Mouse (Mus musculus) v-Abl transformed pro-B cells (cell line): ENCODE data around the gene Capn11.
"Not testable (repeated sequence)": the region's sequence is repeated elsewhere in the genome, so short reads cannot be mapped to it uniquely, and the experiment has no call there.

Source experiments
- in situ Hi-C, 2 experiments: fragments of 400-800 bp; cut with MboI; formaldehyde crosslinking; loops; one replicate each; pipeline ENCODE4 v1.15.1; 2025; ENCODE audit not compliant: unreplicated experiment in 2 of 2

Gene Capn11

GRCm38 (mm10) chr17:45629861-45630694 is 29.0 kb downstream of the Capn11 start:
- in situ Hi-C loops = loop anchor here (5.0 kb wide), 2 partner anchors 38 to 43 kb away; no protein-coding TSS in a partner anchor

- in situ Hi-C loops = loop anchor here (5.0 kb wide), 2 partner anchors 37 to 42 kb away; no protein-coding TSS in a partner anchor
Measured at GRCm38 (mm10) chr17:45628885-45629855, 30.0 kb downstream of the Capn11 start.

GRCm38 (mm10) chr17:45628160-45628559 is 31.0 kb downstream of the Capn11 start:
- in situ Hi-C loops = loop anchor here (5.0 kb wide), 2 partner anchors 36 to 41 kb away; no protein-coding TSS in a partner anchor

GRCm38 (mm10) chr17:45626577-45627134 is 32.5 kb downstream of the Capn11 start:
- in situ Hi-C loops = loop anchor here (5.0 kb wide), 2 partner anchors 34 to 39 kb away; no protein-coding TSS in a partner anchor

GRCm38 (mm10) chr17:45623425-45623824 is 35.7 kb downstream of the Capn11 start:
- in situ Hi-C loops = not testable (repeated sequence)

GRCm38 (mm10) chr17:45619386-45620256 is 39.5 kb downstream of the Capn11 start:
- in situ Hi-C loops = no loop called here

GRCm38 (mm10) chr17:45618941-45619385 is 40.2 kb downstream of the Capn11 start:
- in situ Hi-C loops = no loop called here

- in situ Hi-C loops = no loop called here
Measured at GRCm38 (mm10) chr17:45617655-45618054, 41.5 kb downstream of the Capn11 start.

- in situ Hi-C loops = no loop called here
Measured at GRCm38 (mm10) chr17:45616679-45617078, 42.4 kb downstream of the Capn11 start.

- in situ Hi-C loops = no loop called here
Measured at GRCm38 (mm10) chr17:45616046-45616650, 43.0 kb downstream of the Capn11 start.

- in situ Hi-C loops = no loop called here
Measured at GRCm38 (mm10) chr17:45612921-45613320, 46.2 kb downstream of the Capn11 start.

- in situ Hi-C loops = no loop called here
Measured at GRCm38 (mm10) chr17:45612008-45612407, 47.1 kb downstream of the Capn11 start.

- in situ Hi-C loops = no loop called here
Measured at GRCm38 (mm10) chr17:45610144-45610866, 48.8 kb downstream of the Capn11 start.

GRCm38 (mm10) chr17:45608396-45608795 is 50.7 kb downstream of the Capn11 start:
- in situ Hi-C loops = no loop called here

- in situ Hi-C loops = no loop called here
Measured at GRCm38 (mm10) chr17:45606992-45607879, 51.9 kb downstream of the Capn11 start.

- in situ Hi-C loops = no loop called here
Measured at GRCm38 (mm10) chr17:45602984-45603383, 56.1 kb downstream of the Capn11 start.

GRCm38 (mm10) chr17:45601877-45602304 is 57.2 kb downstream of the Capn11 start, which contains the start of gene Mymx:
Gene Mymx, minus strand, starts transcription at chr17:45602102.
- in situ Hi-C loops = no loop called here
